Mouse (Mus musculus): ENCODE data around the gene Mvb12a. TPM values are rescaled to one million over a fixed set of nuclear protein-coding genes. Genes with fewer than 3 reads are reported as not detected.
"Not testable (repeated sequence)": the region's sequence is repeated elsewhere in the genome, so short reads cannot be mapped to it uniquely, and the experiment has no call there.

Mvb12a gene
- total RNA-seq, 2 experiments from 2014 or later = 32.9 to 38.5 TPM

- intact Hi-C loops (cut with DNase I) = loop anchor here (5.0 kb wide), 1 partner anchor 79 kb away; no protein-coding TSS in a partner anchor
- DNase-seq (ENCODE audit: low spot score in 2 of 2) = peak; percentile 90 to 95
These were observed 21.1 kb upstream of the Mvb12a start for GRCm38 (mm10) chr8:71521634-71522033.

- intact Hi-C loops (cut with DNase I) = no loop called here
These were observed 17.3 kb upstream of the Mvb12a start, which contains the start of gene Ccdc194 for GRCm38 (mm10) chr8:71525226-71526050. Gene Ccdc194, minus strand, starts transcription at chr8:71525711.

GRCm38 (mm10) chr8:71526272-71526671 is 16.4 kb upstream of the Mvb12a start:
- DNase-seq (ENCODE audit: low spot score in 2 of 2) = no peak
- intact Hi-C loops (cut with DNase I) = no loop called here

More at GRCm38 (mm10) chr8:71525226-71526050, 17.3 kb upstream of the Mvb12a start, which contains the start of gene Ccdc194:
- DNase-seq (ENCODE audit: low spot score in 2 of 2) = no peak

- DNase-seq (ENCODE audit: low spot score in 2 of 2) = no peak
- intact Hi-C loops (cut with DNase I) = no loop called here
These were observed 15.4 kb upstream of the Mvb12a start for GRCm38 (mm10) chr8:71527162-71527870.

- intact Hi-C loops (cut with DNase I) = no loop called here
- no peak for DNase-seq (ENCODE audit: low spot score in 2 of 2)
These were observed 14.2 kb upstream of the Mvb12a start for GRCm38 (mm10) chr8:71528362-71529073.

- intact Hi-C loops (cut with DNase I) = not testable (repeated sequence)
- DNase-seq (ENCODE audit: low spot score in 2 of 2) = peak; percentile 35 to 52
These were observed 11.8 kb upstream of the Mvb12a start for GRCm38 (mm10) chr8:71530735-71531467.

GRCm38 (mm10) chr8:71534263-71534810 is 8.4 kb upstream of the Mvb12a start:
- no peak for DNase-seq (ENCODE audit: low spot score in 2 of 2)
- intact Hi-C loops (cut with DNase I) = no loop called here

- no peak for DNase-seq (ENCODE audit: low spot score in 2 of 2)
- intact Hi-C loops (cut with DNase I) = no loop called here
These were observed 7.1 kb upstream of the Mvb12a start for GRCm38 (mm10) chr8:71535663-71536062.

- intact Hi-C loops (cut with DNase I) = no loop called here
- peak; percentile 48 to 57 for DNase-seq (ENCODE audit: low spot score in 2 of 2)
These were observed 5.5 kb upstream of the Mvb12a start, which contains the start of gene Bst2 for GRCm38 (mm10) chr8:71537028-71537867. Gene Bst2, minus strand, starts transcription at chr8:71537456.

GRCm38 (mm10) chr8:71543755-71544154 is 1.0 kb downstream of the Mvb12a start:
- no peak for DNase-seq (ENCODE audit: low spot score in 2 of 2)
- intact Hi-C loops (cut with DNase I) = no loop called here

GRCm38 (mm10) chr8:71545053-71545452 is 2.3 kb downstream of the Mvb12a start:
- DNase-seq (ENCODE audit: low spot score in 2 of 2) = no peak
- intact Hi-C loops (cut with DNase I) = no loop called here

- intact Hi-C loops (cut with DNase I) = no loop called here
- DNase-seq (ENCODE audit: low spot score in 2 of 2) = no peak
These were observed 4.9 kb downstream of the Mvb12a start for GRCm38 (mm10) chr8:71547590-71547989.

- intact Hi-C loops (cut with DNase I) = no loop called here
- no peak for DNase-seq (ENCODE audit: low spot score in 2 of 2)
These were observed 8.0 kb downstream of the Mvb12a start for GRCm38 (mm10) chr8:71550754-71551153.

- intact Hi-C loops (cut with DNase I) = no loop called here
These were observed 10.0 kb downstream of the Mvb12a start for GRCm38 (mm10) chr8:71552770-71553169.

GRCm38 (mm10) chr8:71554001-71554400 is 11.3 kb downstream of the Mvb12a start:
- intact Hi-C loops (cut with DNase I) = no loop called here
- no peak for DNase-seq (ENCODE audit: low spot score in 2 of 2)

More at GRCm38 (mm10) chr8:71552770-71553169, 10.0 kb downstream of the Mvb12a start:
- DNase-seq (ENCODE audit: low spot score in 2 of 2) = no peak

GRCm38 (mm10) chr8:71554644-71555043 is 11.9 kb downstream of the Mvb12a start:
- intact Hi-C loops (cut with DNase I) = no loop called here
- DNase-seq (ENCODE audit: low spot score in 2 of 2) = no peak

GRCm38 (mm10) chr8:71558071-71558957 is 15.6 kb downstream of the Mvb12a start, which contains the start of gene Tmem221:
Gene Tmem221, minus strand, starts transcription at chr8:71558871.
- intact Hi-C loops (cut with DNase I) = no loop called here
- no peak for DNase-seq (ENCODE audit: low spot score in 2 of 2)
